ENCODE assay signal across 8 mouse cellular contexts in genomic region chr1:162570260-162570748, GRCm38 (mm10). TPM values are rescaled to one million over a fixed set of nuclear protein-coding genes. Genes with fewer than 3 reads are reported as not detected.
DNase-seq lines count a peak whose midpoint lies in the region; ATAC-seq and TF ChIP-seq lines count a peak whose summit lies in the region.

Gene Vamp4 (plus strand): TSS chr1:162570515.

- peak; percentile 84 for ATAC-seq in activated CD4-positive, CD25-positive, alpha-beta regulatory T cell, adult 4 months
- peak; percentile 93 for ATAC-seq in megakaryocyte-erythroid progenitor cell, adult 5-6 weeks (replicated peaks; ENCODE audit: low FRiP score, low TSS enrichment, poor library complexity, severe bottlenecking)

- H3K4me3 ChIP-seq in cortical plate, adult 2 months (ENCODE audit: insufficient read depth, low read length) = peak within 1 kb of the TSS; percentile 64

- intact Hi-C loops in left cerebral cortex, postnatal 10 days (cut with DNase I) = no loop called here

- no peaks in the 10 kb centered on the region for H3K4me1 ChIP-seq in cortical plate, adult 2 months (ENCODE audit: control insufficient read depth, insufficient read depth, low read length)

- peak; percentile 90 for DNase-seq in gastrocnemius, adult 8-10 months (ENCODE audit: low spot score in 2 of 2)
- DNase-seq in induced T-regulatory cell, adult 2 months (ENCODE audit: low read depth) = peak; percentile 95
- peak; percentile 88 to 97 for DNase-seq in left cerebral cortex, postnatal 10 days (ENCODE audit: extremely low spot score in 1 of 2, low spot score in 2 of 2)
- peak; percentile 93 for DNase-seq in right cerebral cortex, postnatal 25 days
- peak; percentile 93 to 94 for DNase-seq in urinary bladder, postnatal 4 days (ENCODE audit: low spot score in 2 of 2)

- H3K27ac ChIP-seq in cortical plate, adult 2 months (ENCODE audit: insufficient read depth, low read length) = peak within 1 kb of the TSS; percentile 81

- TF ChIP-seq CTCF in cortical plate, adult 2 months (IDR thresholded peaks at IDR 0.05; ENCODE audit: extremely low read depth, insufficient read depth, low read length) = no peak

- peak; percentile 67; the same call in 1 of the 2 replicates for TF ChIP-seq POLR2A in cortical plate, adult 2 months (IDR thresholded peaks at IDR 0.05; ENCODE audit: extremely low read depth, insufficient read depth, low read length)

RNA-seq across cellular contexts. Expression of gene Vamp4, which starts in this region (rescaled TPM):
- 10 to 100 TPM; 86.2 to 94.2 TPM for polyA plus RNA-seq in activated CD4-positive, CD25-positive, alpha-beta regulatory T cell, adult 4 months (2017; shearing (Covaris generic))
- 82.2 and 84.3 TPM in 2 replicates for polyA plus RNA-seq in cortical plate, adult 2 months (2012; rRNA removed)
- 10 to 100 TPM; 16.6 to 19.7 (median 19.2) TPM for total RNA-seq in gastrocnemius, adult 8-10 months (2022)
- total RNA-seq in left cerebral cortex, postnatal 10 days (2021) = 10 to 100 TPM; 79.5 to 81.2 TPM
- 13.2 and 15.5 TPM in 2 replicates for total RNA-seq in megakaryocyte-erythroid progenitor cell, adult 5-6 weeks (2014; fragmentation: Nextera tagmentation)
- total RNA-seq in megakaryocyte-erythroid progenitor cell, adult 5-6 weeks (2017) = 15.9 and 19.2 TPM in 2 replicates

Comparison
In these comparisons a context has a peak if more than half of its experiments do, and no peak if none do; other contexts are left out.
1. Peak in every context shown above with its lines: DNase-seq, ATAC-seq, H3K4me3 ChIP-seq and H3K27ac ChIP-seq.